Mouse (Mus musculus): ENCODE measurements around the gene Gm3250.
"Not testable (repeated sequence)": the region's sequence is repeated elsewhere in the genome, so short reads cannot be mapped to it uniquely, and the experiment has no call there.

Gm3250 gene

DNA sequence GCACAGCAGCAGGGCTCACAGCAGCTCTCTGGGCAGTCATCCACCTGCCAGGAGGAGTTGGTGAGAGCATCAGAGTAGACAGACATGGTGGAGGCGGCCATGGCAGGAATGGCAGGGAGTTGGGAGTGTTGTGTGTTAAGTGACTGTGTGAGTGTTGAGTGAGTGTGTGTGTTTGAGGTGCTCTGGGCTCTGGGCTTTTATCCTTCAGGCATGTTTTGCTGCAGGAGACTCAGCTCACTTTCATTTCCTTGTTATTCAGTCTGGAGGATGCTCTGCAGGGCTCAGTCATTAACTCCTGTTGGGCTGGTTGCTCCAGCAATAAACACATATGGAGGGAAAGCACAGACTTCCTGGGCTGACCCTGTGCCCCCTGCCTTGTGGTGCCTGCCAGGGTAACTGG lies at the start of gene Gm3250:
Gene Gm3250, minus strand, starts transcription at position 101 of the 400 bp plus-strand sequence.
- DNase-seq (ENCODE audit: extremely low spot score, low spot score) = not testable (repeated sequence)

DNA sequence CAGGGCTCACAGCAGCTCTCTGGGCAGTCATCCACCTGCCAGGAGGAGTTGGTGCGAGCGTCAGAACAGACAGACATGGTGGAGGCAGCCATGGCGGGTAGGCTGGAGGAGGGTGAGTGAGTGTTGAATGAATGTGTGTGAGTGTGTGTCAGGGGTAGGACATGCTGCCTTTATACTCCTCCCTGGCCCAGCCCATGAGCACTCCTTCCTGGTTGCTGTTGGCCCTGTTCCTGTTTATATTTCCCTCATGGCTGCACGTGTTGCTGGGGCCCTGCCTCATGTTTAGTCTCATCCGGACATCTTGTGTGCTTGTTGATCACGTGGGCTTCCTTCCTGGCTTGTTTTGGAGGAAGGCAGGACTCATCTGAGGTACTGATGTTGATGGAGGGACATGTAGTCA lies 44.6 kb upstream of the Gm3250 start, which contains the start of gene Krtap10-4:
Gene Krtap10-4, minus strand, starts transcription at position 145 of the 400 bp plus-strand sequence.
- DNase-seq (ENCODE audit: extremely low spot score, low spot score) = no peak

DNA sequence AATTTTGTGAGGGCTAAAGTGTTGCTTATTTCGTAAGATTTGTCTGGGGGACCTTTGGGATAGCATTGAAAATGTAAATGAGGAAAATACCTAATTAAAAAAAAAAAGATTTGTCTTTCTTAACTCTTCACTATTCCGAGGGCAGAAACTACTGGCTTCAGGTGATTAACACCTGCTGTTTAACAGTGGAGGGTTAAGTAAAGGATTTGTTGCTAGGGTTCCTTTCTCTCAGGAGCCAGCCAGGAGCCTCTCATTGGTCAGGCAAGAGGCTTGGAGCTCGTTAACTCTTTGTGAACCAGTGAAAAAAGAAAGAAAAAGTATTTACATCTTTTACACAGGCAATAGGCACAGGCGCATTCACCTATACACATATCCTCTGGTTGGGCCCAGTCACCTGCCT lies 36.9 kb upstream of the Gm3250 start:
- DNase-seq (ENCODE audit: extremely low spot score, low spot score) = no peak

- DNase-seq (ENCODE audit: extremely low spot score, low spot score) = no peak
These were observed 36.2 kb upstream of the Gm3250 start for GRCm38 (mm10) chr10:77818523-77818922.

DNA sequence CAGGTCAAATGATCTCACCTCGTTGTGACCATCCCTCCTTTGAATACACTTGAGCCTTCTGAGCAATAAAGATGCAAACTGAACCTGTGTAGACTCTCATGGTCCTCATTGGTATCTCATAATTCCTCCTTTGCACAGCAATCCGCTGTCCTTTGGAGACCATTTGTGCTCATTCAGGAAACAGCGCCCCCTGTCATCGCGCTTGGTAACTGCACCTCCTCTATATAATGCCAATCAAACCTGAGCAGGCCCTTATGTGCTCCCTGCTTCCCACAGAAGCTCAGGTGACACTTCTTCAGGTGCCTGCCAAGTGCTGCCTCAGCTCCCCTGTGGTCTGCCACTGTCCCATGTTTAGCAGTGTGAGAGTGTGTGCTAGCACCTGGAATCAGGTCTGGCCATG lies 33.2 kb upstream of the Gm3250 start:
- peak; percentile 42 for DNase-seq (ENCODE audit: extremely low spot score, low spot score)

GRCm38 (mm10) chr10:77814382-77814781 lies 32.0 kb upstream of the Gm3250 start, which contains the start of gene Gm2696:
Gene Gm2696, plus strand, starts transcription at chr10:77814682.
- no peak for DNase-seq (ENCODE audit: extremely low spot score, low spot score)

DNA sequence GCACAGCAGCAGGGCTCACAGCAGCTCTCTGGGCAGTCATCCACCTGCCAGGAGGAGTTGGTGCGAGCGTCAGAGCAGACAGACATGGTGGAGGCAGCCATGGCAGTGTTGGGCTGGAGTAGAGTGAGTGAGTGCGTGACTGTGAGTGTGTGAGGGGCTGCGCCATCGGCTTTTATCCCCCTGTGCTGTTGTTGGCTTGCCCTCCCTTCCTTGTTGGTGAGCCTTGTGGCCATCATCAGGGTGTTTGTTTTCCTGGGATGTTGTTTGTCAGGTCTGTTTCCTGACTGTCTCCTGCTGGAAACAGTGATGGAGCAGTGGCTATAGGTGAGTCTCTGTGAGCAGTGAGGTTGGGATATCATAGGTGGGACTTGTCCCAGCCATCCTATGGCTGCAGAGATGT lies 29.4 kb upstream of the Gm3250 start, which contains the start of gene Gm9507:
Gene Gm9507, minus strand, starts transcription at position 101 of the 400 bp plus-strand sequence.
- no peak for DNase-seq (ENCODE audit: extremely low spot score, low spot score)

DNA sequence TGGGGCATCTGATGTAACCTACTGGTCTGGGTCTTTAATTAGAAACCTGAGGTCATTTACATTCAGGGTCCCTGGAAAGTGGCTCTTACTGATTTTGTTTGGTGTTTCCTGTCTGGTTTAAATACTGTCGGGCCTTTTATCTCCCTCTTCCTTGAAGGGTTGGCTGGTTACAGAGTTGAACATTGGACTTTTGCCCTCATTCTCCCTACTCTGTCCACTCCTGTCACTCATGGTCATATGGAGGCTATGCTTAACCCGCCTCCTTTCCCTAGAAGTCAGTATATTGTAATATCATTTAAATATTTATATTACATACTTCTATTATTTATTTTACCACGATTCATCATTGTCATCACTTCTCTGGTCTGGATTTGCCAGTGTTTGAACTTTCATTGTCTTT lies 21.8 kb upstream of the Gm3250 start:
- no peak for DNase-seq (ENCODE audit: extremely low spot score, low spot score)

DNA sequence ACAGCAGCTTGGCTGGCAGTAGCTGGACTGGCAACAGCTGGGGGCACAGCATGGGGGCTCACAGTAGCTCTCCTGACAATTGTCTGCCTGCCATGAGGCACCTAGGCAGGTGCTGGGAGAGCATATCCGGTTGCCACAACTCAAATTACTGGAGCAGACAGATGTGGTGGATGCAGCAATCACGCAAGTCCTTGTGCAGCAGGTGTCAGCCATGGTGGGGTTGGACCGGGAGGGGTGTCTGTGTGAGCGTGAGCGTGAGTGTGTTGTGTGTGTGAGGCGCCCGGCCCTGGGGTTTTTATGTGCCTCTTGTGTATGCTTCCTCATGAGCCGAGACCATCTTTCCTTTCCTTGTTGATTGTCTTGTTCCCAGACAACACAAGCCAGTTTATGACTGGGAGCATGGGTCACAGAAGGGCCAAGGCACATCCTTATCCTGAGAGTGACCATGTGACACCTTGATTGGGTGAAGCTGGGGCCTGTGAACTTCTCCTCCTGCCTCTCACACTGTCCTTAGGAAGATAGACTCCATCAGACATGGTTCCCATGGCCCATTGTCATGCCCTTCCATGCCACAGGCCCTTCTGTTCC lies 16.7 kb upstream of the Gm3250 start, which contains the start of gene Gm19668:
Gene Gm19668, minus strand, starts transcription at position 213 of the 588 bp plus-strand sequence.
- peak; percentile 18 for DNase-seq (ENCODE audit: extremely low spot score, low spot score)

DNA sequence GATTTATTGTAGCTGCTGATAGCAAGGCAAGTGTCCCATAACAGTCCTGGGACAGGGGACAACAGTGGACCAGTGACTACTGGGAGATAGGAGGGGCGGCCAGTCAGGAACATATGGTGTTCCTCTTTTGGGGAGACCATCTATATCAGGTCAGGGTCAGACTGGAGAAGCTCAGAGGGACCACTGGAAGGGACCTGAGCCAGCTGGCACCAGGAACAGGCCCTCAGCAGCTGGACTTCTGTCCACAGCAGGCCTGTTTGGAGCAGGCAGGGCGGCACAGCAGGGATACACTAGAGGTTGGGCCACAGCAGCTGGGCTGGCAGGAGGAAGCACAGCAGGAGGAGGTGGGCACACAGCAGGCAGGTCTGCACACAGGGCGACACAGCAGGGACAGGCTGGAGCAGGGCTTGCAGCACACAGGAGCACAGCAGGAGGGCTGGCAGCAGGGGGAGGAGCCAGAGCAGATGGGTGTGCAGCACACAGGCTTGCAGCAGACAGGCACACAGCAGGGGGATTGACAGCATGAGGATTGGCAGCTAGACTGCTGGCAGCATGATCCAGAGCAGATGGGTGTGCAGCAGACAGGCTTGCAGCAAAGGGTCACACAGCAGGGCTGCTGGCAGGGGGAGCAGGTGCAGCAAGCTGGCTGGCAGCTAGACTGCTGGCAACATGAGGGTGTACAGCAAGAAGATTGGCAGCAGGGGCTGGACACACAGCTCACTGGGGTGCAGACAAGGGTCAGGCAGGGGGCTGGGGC lies 16.0 kb upstream of the Gm3250 start:
- DNase-seq (ENCODE audit: extremely low spot score, low spot score) = peak; percentile 12

GRCm38 (mm10) chr10:77797677-77798076 lies 15.3 kb upstream of the Gm3250 start:
- DNase-seq (ENCODE audit: extremely low spot score, low spot score) = peak; percentile 12

- DNase-seq (ENCODE audit: extremely low spot score, low spot score) = peak; percentile 6
These were observed 12.6 kb upstream of the Gm3250 start, which contains the start of gene Gm9639 for GRCm38 (mm10) chr10:77794976-77795375. Gene Gm9639, minus strand, starts transcription at chr10:77795076.

GRCm38 (mm10) chr10:77788621-77789020 lies 6.3 kb upstream of the Gm3250 start:
- DNase-seq (ENCODE audit: extremely low spot score, low spot score) = no peak

GRCm38 (mm10) chr10:77787876-77788275 lies 5.5 kb upstream of the Gm3250 start, which contains the start of gene Gm7137:
Gene Gm7137, minus strand, starts transcription at chr10:77788200.
- not testable (repeated sequence) for DNase-seq (ENCODE audit: extremely low spot score, low spot score)

GRCm38 (mm10) chr10:77783396-77783795 lies 1.1 kb upstream of the Gm3250 start:
- DNase-seq (ENCODE audit: extremely low spot score, low spot score) = not testable (repeated sequence)

DNA sequence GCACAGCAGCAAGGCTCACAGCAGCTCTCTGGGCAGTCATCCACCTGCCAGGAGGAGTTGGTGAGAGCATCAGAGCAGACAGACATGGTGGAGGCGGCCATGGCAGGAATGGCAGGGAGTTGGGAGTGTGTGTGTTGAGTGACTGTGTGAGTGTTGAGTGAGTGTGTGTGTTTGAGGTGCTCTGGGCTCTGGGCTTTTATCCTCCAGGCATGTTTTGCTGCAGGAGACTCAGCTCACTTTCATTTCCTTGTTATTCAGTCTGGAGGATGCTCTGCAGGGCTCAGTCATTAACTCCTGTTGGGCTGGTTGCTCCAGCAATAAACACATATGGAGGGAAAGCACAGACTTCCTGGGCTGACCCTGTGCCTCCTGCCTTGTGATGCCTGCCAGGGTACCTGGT lies 5.5 kb downstream of the Gm3250 start, which contains the start of gene Gm7138:
Gene Gm7138, minus strand, starts transcription at position 101 of the 400 bp plus-strand sequence.
- not testable (repeated sequence) for DNase-seq (ENCODE audit: extremely low spot score, low spot score)

GRCm38 (mm10) chr10:77772142-77772541 lies 10.2 kb downstream of the Gm3250 start:
- not testable (repeated sequence) for DNase-seq (ENCODE audit: extremely low spot score, low spot score)

- not testable (repeated sequence) for DNase-seq (ENCODE audit: extremely low spot score, low spot score)
These were observed 11.1 kb downstream of the Gm3250 start, which contains the start of gene Gm3238 for GRCm38 (mm10) chr10:77771225-77771624. Gene Gm3238, minus strand, starts transcription at chr10:77771325.

DNA sequence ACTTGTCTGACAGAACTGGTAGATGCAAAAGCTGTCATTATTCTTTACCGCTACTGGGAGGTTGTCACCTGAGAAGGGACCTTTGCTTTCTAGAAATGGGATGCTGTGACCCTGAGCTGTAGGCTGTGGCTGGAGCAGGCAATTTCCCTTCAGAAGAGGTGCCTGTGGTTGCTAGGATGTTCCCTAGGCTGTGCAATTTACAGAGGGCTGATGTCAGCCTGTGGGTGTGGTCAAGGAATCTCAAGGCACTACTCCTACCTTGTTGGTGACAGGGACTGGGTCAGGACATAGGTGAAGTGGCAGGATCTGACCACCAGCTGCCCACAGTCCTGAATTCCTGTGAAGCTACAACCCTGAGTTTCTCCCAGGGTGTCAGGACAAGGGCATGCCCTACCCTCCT lies 12.6 kb downstream of the Gm3250 start:
- no peak for DNase-seq (ENCODE audit: extremely low spot score, low spot score)

- DNase-seq (ENCODE audit: extremely low spot score, low spot score) = not testable (repeated sequence)
These were observed 22.8 kb downstream of the Gm3250 start, which contains the start of gene Gm3233 for GRCm38 (mm10) chr10:77759582-77759981. Gene Gm3233, minus strand, starts transcription at chr10:77759682.

GRCm38 (mm10) chr10:77753448-77753847 lies 28.9 kb downstream of the Gm3250 start:
- DNase-seq (ENCODE audit: extremely low spot score, low spot score) = no peak

DNA sequence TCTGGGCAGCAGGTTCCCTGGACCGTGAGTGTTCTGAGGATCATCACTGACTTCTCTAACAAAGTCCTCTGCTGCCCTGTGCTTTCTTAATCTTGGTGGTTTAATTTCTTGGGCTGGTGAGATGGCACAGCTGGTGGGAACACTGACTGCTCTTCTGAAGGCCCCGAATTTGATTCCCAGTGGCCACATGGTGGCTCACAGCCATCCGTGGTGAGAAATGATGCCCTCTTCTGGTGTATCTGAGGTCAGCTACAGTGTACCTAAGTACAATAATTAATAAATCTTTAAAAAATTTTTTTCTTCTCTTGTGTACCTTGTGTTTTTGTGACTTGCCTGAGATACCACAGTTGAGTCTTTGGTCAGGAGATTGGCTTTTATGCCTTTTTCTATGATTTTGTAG lies 30.0 kb downstream of the Gm3250 start:
- DNase-seq (ENCODE audit: extremely low spot score, low spot score) = not testable (repeated sequence)

Data from neural tube, embryonic 10.5 days (tissue).